Mouse (Mus musculus) hindbrain, embryonic 14.5 days (tissue): ENCODE results near the gene H3f3a. TPM values are rescaled to one million over a fixed set of nuclear protein-coding genes. Genes with fewer than 3 reads are reported as not detected.

Experiments used
- ATAC-seq: fragments of 200-750 bp; cut with Nextera tagmentation; 2 replicates; pipeline ENCODE4 v1.8.0; 2017; ENCODE audit warnings: moderate number of reproducible peaks, mild to moderate bottlenecking, moderate TSS enrichment, moderate library complexity; ENCODE audit not compliant: low FRiP score
- DNase-seq: peaks from one replicate; pipeline ENCODE4 v3.0.0-alpha.2; 2015; ENCODE audit warnings: low spot score
- H3K27ac ChIP-seq: fragments of 300-500 bp; sonication (generic); 2 replicates; pipeline ENCODE4 v1.5.1; 2014; ENCODE audit warnings: mild to moderate bottlenecking, moderate library complexity
- H3K27me3 ChIP-seq: fragments of 300-500 bp; sonication (generic); 2 replicates; pipeline ENCODE4 v1.6.1; 2014; ENCODE audit warnings: mild to moderate bottlenecking, low read length, mixed read lengths; ENCODE audit not compliant: control insufficient read depth, insufficient read depth
- H3K36me3 ChIP-seq: fragments of 300-500 bp; sonication (generic); replicated peaks from 2 replicates; pipeline ENCODE4 v1.6.1; 2014; ENCODE audit not compliant: control insufficient read depth, insufficient read depth
- H3K4me1 ChIP-seq: fragments of 300-500 bp; sonication (generic); replicated peaks from 2 replicates; pipeline ENCODE4 v1.6.1; 2014; ENCODE audit warnings: antibody characterized with exemption, low read length, mixed read lengths; ENCODE audit not compliant: control insufficient read depth, insufficient read depth
- H3K4me2 ChIP-seq: fragments of 300-500 bp; sonication (generic); replicated peaks from 2 replicates; pipeline ENCODE4 v1.6.1; 2014; ENCODE audit warnings: mild to moderate bottlenecking, moderate library complexity
- H3K4me3 ChIP-seq: fragments of 300-500 bp; sonication (generic); replicated peaks from 2 replicates; pipeline ENCODE4 v1.5.1; 2014; ENCODE audit warnings: mild to moderate bottlenecking, low read length
- H3K9ac ChIP-seq: fragments of 300-500 bp; sonication (generic); 2 replicates; pipeline ENCODE4 v1.6.1; 2014
- H3K9me3 ChIP-seq: fragments of 300-500 bp; sonication (generic); 2 replicates; pipeline ENCODE4 v1.6.1; 2016; ENCODE audit warnings: low read length; ENCODE audit not compliant: control insufficient read depth
- WGBS: fragments of 180-500 bp; shearing (Covaris S2); extraction: QIAGEN DNeasy Blood & Tissue Kit; methylation state at CpG from one replicate; pipeline ENCODE4 v1.1.7; 2014; 5-methylcytosine and 5-hydroxymethylcytosine counted together
- polyA plus RNA-seq: library from polyadenylated mRNA; unstranded; fragments of >200 nt; fragmentation: Nextera tagmentation; extraction: Ambion mirVana; gene quantifications from 2 replicates; pipeline ENCODE4 v1.2.1, GENCODE M21; 2014

The H3f3a gene
- polyA plus RNA-seq, 1 experiment from 2014 or later = 2,951 TPM

GRCm38 (mm10) chr1:180778403-180778754, 35.4 kb downstream of the H3f3a start:
- H3K4me3 ChIP-seq = peak overlapping the region; percentile 51
- DNase-seq = no peak
- H3K27me3 ChIP-seq = no peaks in the 10 kb centered on the region
- H3K4me1 ChIP-seq = 0 out of 2 replicates have a peak, but pooled peaks cover 6% of the 10 kb centered on the region
- ATAC-seq = peak; percentile 35; the same call in 1 of the 2 replicates
- 0% methylated on average over 13 of the region's 13 CpGs for WGBS
- H3K27ac ChIP-seq = peak overlapping the region; percentile 78; the same call in 1 of the 2 replicates
- H3K36me3 ChIP-seq = no peaks in the 10 kb centered on the region
- H3K4me2 ChIP-seq = peak overlapping the region; percentile 95
- no peaks in the 10 kb centered on the region for H3K9me3 ChIP-seq
- H3K9ac ChIP-seq = peak overlapping the region; percentile 67

- peak; percentile 81 for DNase-seq
- Histone ChIP-seq H3K27ac (peak overlapping the region; percentile 78), H3K36me3 (no peaks in the 10 kb centered on the region), H3K4me1 (0 out of 2 replicates have a peak, but pooled peaks cover 6% of the 10 kb centered on the region), H3K9ac (peak overlapping the region; percentile 67), H3K9me3 (no peaks in the 10 kb centered on the region), H3K4me3 (peak overlapping the region; percentile 51), H3K27me3 (no peaks in the 10 kb centered on the region), H3K4me2 (peak overlapping the region; percentile 95)
- ATAC-seq = peak; percentile 82
- WGBS = 2% methylated on average over 50 of the region's 56 CpGs
Measured at GRCm38 (mm10) chr1:180777660-180778402, 35.9 kb downstream of the H3f3a start.

GRCm38 (mm10) chr1:180777289-180777659, 36.5 kb downstream of the H3f3a start:
- WGBS = 9% methylated on average over 10 of the region's 10 CpGs
- Histone ChIP-seq H3K9me3 (no peaks in the 10 kb centered on the region), H3K4me2 (peak overlapping the region; percentile 95), H3K9ac (peak overlapping the region; percentile 67), H3K4me3 (peak overlapping the region; percentile 51), H3K4me1 (0 out of 2 replicates have a peak, but pooled peaks cover 6% of the 10 kb centered on the region), H3K36me3 (no peaks in the 10 kb centered on the region), H3K27me3 (no peaks in the 10 kb centered on the region), H3K27ac (peak overlapping the region; percentile 78)
- DNase-seq = no peak
- peak; percentile 16; the same call in 1 of the 2 replicates for ATAC-seq

- H3K27ac ChIP-seq = no peak overlapping the region
- ATAC-seq (no peak), DNase-seq (no peak)
- H3K4me1 ChIP-seq = 0 out of 2 replicates have a peak, but pooled peaks cover 6% of the 10 kb centered on the region
- no peaks in the 10 kb centered on the region for H3K36me3 ChIP-seq
- no peak overlapping the region for H3K4me3 ChIP-seq
- no peak overlapping the region for H3K4me2 ChIP-seq
- no peak overlapping the region for H3K9ac ChIP-seq
- no peaks in the 10 kb centered on the region for H3K27me3 ChIP-seq
- 84% methylated on average over 6 of the region's 6 CpGs for WGBS
- no peaks in the 10 kb centered on the region for H3K9me3 ChIP-seq
Measured at GRCm38 (mm10) chr1:180776494-180776893, 37.2 kb downstream of the H3f3a start.

- no peak overlapping the region for H3K27ac ChIP-seq
- DNase-seq (no peak), ATAC-seq (no peak)
- H3K9ac ChIP-seq = no peak overlapping the region
- 61% methylated on average over 6 of the region's 6 CpGs for WGBS
- H3K4me1 ChIP-seq = 0 out of 2 replicates have a peak, but pooled peaks cover 6% of the 10 kb centered on the region
- H3K36me3 ChIP-seq = no peaks in the 10 kb centered on the region
- H3K9me3 ChIP-seq = no peaks in the 10 kb centered on the region
- H3K4me2 ChIP-seq = no peak overlapping the region
- H3K27me3 ChIP-seq = no peaks in the 10 kb centered on the region
- no peak overlapping the region for H3K4me3 ChIP-seq
Measured at GRCm38 (mm10) chr1:180775849-180776493, 37.8 kb downstream of the H3f3a start.

GRCm38 (mm10) chr1:180775317-180775716, 38.4 kb downstream of the H3f3a start:
- H3K9ac ChIP-seq = no peak overlapping the region
- 84% methylated on average over 10 of the region's 10 CpGs for WGBS

GRCm38 (mm10) chr1:180774664-180775063, 39.1 kb downstream of the H3f3a start:
- 0 out of 2 replicates have a peak, but pooled peaks cover 6% of the 10 kb centered on the region for H3K4me1 ChIP-seq
- H3K36me3 ChIP-seq = no peaks in the 10 kb centered on the region
- no peak overlapping the region for H3K4me3 ChIP-seq
- WGBS = 66% methylated on average over 3 of the region's 3 CpGs
- H3K27me3 ChIP-seq = no peaks in the 10 kb centered on the region
- H3K9ac ChIP-seq = no peak overlapping the region
- no peaks in the 10 kb centered on the region for H3K9me3 ChIP-seq
- ATAC-seq (no peak), DNase-seq (no peak)
- H3K4me2 ChIP-seq = no peak overlapping the region
- no peak overlapping the region for H3K27ac ChIP-seq

More at GRCm38 (mm10) chr1:180775317-180775716, 38.4 kb downstream of the H3f3a start:
- ATAC-seq (no peak), DNase-seq (no peak)
- Histone ChIP-seq H3K27ac (no peak overlapping the region), H3K27me3 (no peaks in the 10 kb centered on the region), H3K4me1 (0 out of 2 replicates have a peak, but pooled peaks cover 6% of the 10 kb centered on the region), H3K9me3 (no peaks in the 10 kb centered on the region), H3K4me2 (no peak overlapping the region), H3K36me3 (no peaks in the 10 kb centered on the region), H3K4me3 (no peak overlapping the region)

GRCm38 (mm10) chr1:180772291-180772690, 41.5 kb downstream of the H3f3a start:
- Histone ChIP-seq H3K9ac (no peak overlapping the region), H3K4me2 (no peak overlapping the region), H3K27ac (no peak overlapping the region), H3K4me1 (peaks cover 16% of the 10 kb centered on the region), H3K36me3 (no peaks in the 10 kb centered on the region), H3K27me3 (no peaks in the 10 kb centered on the region), H3K4me3 (no peak overlapping the region), H3K9me3 (no peaks in the 10 kb centered on the region)
- WGBS = 94% methylated on average over 3 of the region's 3 CpGs
- ATAC-seq = no peak
- no peak for DNase-seq

GRCm38 (mm10) chr1:180771722-180772121, 42.0 kb downstream of the H3f3a start:
- no peaks in the 10 kb centered on the region for H3K9me3 ChIP-seq
- WGBS = 68% methylated on average over 4 of the region's 4 CpGs
- DNase-seq (no peak), ATAC-seq (no peak)
- no peak overlapping the region for H3K9ac ChIP-seq
- no peak overlapping the region for H3K4me3 ChIP-seq
- H3K36me3 ChIP-seq = no peaks in the 10 kb centered on the region
- no peak overlapping the region for H3K27ac ChIP-seq
- H3K27me3 ChIP-seq = no peaks in the 10 kb centered on the region
- no peak overlapping the region for H3K4me2 ChIP-seq
- H3K4me1 ChIP-seq = peaks cover 16% of the 10 kb centered on the region
